Mouse (Mus musculus) cerebellum, adult 2 months (tissue): ENCODE data around the gene Myl6b.

Experiments
- CTCF ChIP-seq: fragments of 200-500 bp; IDR thresholded peaks from 2 replicates; pipeline ENCODE4 v1.5.1; 2011; ENCODE audit warnings: low read depth, mild to moderate bottlenecking, control low read depth, low read length, moderate library complexity, borderline replicate concordance; ENCODE audit not compliant: insufficient read depth
- POLR2A ChIP-seq: fragments of 200-500 bp; IDR thresholded peaks from 2 replicates; pipeline ENCODE4 v1.6.1; 2011; ENCODE audit warnings: low read length, control low read depth, borderline replicate concordance; ENCODE audit not compliant: insufficient read depth

GRCm38 (mm10) chr10:128444354-128444753 lies 54.1 kb downstream of the Myl6b start:
- TF ChIP-seq CTCF (no peak), POLR2A (no peak)
